Mouse (Mus musculus): Measurements from ENCODE around the gene Cfap73. TPM values are rescaled to one million over a fixed set of nuclear protein-coding genes. Genes with fewer than 3 reads are reported as not detected.
A peak's percentile ranks its signal among the peaks of the same experiment; 100 is the strongest.

Gene Cfap73
- polyA plus RNA-seq, 1 experiment from 2014 or later, result not detected

DNA sequence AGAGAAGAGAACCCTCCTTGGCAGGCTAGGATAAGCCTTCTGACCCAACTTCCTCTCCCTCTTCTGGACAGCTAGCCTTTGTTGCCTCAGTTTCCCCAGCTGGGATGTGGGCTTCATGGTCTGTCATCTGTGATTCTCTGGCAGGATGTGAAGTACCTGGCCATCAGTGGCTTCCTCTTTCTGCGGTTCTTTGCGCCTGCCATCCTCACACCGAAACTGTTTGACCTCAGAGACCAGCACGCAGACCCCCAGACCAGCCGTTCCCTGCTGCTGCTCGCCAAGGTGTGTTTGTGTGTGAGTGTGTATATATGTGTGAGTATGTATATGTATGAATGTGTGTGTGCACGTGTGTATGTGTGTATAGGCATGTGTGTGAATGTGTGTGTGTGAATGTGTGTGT lies 36.1 kb upstream of the Cfap73 start:
- Histone ChIP-seq H3K4me3 (ENCODE audit: low read depth, low read length) (no peak overlapping the region), H3K36me3 (ENCODE audit: control insufficient read depth, insufficient read depth, low read length) (no peaks in the 10 kb centered on the region), H3K27me3 (ENCODE audit: control insufficient read depth, insufficient read depth, low read length) (no peaks in the 10 kb centered on the region), H3K4me2 (no peak overlapping the region), H3K9me3 (ENCODE audit: control insufficient read depth, low read length) (no peaks in the 10 kb centered on the region), H3K9ac (ENCODE audit: low read length) (no peak overlapping the region), H3K4me1 (ENCODE audit: control insufficient read depth, insufficient read depth, low read length) (no peaks in the 10 kb centered on the region), H3K27ac (ENCODE audit: low read depth, low read length) (no peak overlapping the region)
- ATAC-seq (ENCODE audit: low FRiP score), result no peak
- WGBS, result 86% methylated on average over 7 of the region's 7 CpGs
- DNase-seq (ENCODE audit: low spot score, missing footprints), result no peak

DNA sequence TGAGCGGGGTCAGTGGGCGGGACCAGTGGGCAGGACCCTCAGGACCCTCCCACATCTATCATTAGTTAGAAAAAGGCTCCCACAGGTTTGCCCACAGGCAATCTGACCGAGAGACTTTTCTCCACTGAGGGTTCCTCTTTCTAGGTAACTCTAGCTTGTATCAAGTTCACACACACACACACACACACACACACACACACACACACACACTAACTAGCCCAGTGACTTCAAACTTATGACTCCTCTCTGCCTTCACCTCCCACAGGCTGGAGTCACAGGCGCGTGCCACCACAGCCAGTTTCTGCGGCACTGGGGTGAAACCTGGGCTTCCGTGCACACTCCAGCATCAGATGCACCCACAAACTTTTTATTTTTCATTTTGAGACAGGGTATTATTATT lies 34.7 kb upstream of the Cfap73 start:
- Histone ChIP-seq H3K4me1 (ENCODE audit: control insufficient read depth, insufficient read depth, low read length) (no peaks in the 10 kb centered on the region), H3K9me3 (ENCODE audit: control insufficient read depth, low read length) (no peaks in the 10 kb centered on the region), H3K9ac (ENCODE audit: low read length) (no peak overlapping the region), H3K4me2 (no peak overlapping the region), H3K27me3 (ENCODE audit: control insufficient read depth, insufficient read depth, low read length) (no peaks in the 10 kb centered on the region), H3K4me3 (ENCODE audit: low read depth, low read length) (no peak overlapping the region), H3K36me3 (ENCODE audit: control insufficient read depth, insufficient read depth, low read length) (no peaks in the 10 kb centered on the region), H3K27ac (ENCODE audit: low read depth, low read length) (no peak overlapping the region)
- DNase-seq (ENCODE audit: low spot score, missing footprints), result no peak
- ATAC-seq (ENCODE audit: low FRiP score), result no peak
- WGBS, result 72% methylated on average over 7 of the region's 7 CpGs

DNA sequence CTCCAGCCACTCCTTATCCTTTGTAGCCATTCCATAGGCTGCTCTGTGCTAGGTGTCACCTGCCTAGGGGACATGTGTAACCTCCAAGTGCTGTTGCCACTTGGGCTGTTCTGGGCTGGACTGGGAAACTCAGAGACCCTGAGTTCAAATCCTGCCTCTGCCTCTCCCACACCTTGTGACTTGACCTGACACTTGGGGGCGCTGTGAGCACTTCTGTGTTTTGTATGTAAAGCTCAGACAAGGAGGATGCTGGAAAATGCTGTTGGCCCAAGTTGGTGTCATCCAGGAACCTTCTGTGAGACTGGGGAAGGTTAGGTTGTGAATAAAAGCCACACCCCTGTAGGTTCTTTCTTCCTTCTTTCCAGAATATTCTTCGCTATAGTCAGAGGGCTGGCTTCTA lies 30.9 kb upstream of the Cfap73 start:
- no peaks in the 10 kb centered on the region for H3K36me3 ChIP-seq (ENCODE audit: control insufficient read depth, insufficient read depth, low read length)
- DNase-seq (ENCODE audit: low spot score, missing footprints), result no peak
- H3K27ac ChIP-seq (ENCODE audit: low read depth, low read length), result no peak overlapping the region
- H3K9me3 ChIP-seq (ENCODE audit: control insufficient read depth, low read length), result no peaks in the 10 kb centered on the region
- no peaks in the 10 kb centered on the region for H3K4me1 ChIP-seq (ENCODE audit: control insufficient read depth, insufficient read depth, low read length)
- H3K4me3 ChIP-seq (ENCODE audit: low read depth, low read length), result no peak overlapping the region
- H3K9ac ChIP-seq (ENCODE audit: low read length), result no peak overlapping the region
- 61% methylated on average over 2 of the region's 2 CpGs for WGBS
- H3K4me2 ChIP-seq, result no peak overlapping the region
- H3K27me3 ChIP-seq (ENCODE audit: control insufficient read depth, insufficient read depth, low read length), result no peaks in the 10 kb centered on the region
- no peak for ATAC-seq (ENCODE audit: low FRiP score)

DNA sequence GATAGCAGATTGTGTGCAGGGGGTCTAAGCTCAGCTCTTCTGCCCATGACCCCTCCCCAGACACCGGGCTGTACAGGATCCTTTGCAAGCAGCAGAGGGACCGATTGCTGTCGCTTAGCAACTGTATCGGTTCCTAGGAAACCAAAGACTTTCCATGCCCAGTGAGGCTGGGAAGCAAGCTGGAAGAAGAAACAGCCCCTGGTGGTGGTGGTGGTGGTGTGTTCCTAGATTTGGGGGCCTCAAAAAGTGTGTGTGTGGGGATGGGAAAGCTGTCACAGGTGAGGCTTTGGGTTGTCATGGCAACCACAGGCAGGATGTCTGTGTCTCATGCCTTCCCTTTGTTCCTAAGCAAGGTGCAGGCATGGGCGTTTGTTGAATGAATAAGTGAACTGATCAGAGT lies 26.8 kb upstream of the Cfap73 start:
- H3K4me1 ChIP-seq (ENCODE audit: control insufficient read depth, insufficient read depth, low read length), result no peaks in the 10 kb centered on the region
- DNase-seq (ENCODE audit: low spot score, missing footprints) (no peak), ATAC-seq (ENCODE audit: low FRiP score) (no peak)
- H3K4me2 ChIP-seq, result no peak overlapping the region
- 42% methylated on average over 5 of the region's 5 CpGs for WGBS
- no peak overlapping the region for H3K27ac ChIP-seq (ENCODE audit: low read depth, low read length)
- H3K9me3 ChIP-seq (ENCODE audit: control insufficient read depth, low read length), result no peaks in the 10 kb centered on the region
- H3K27me3 ChIP-seq (ENCODE audit: control insufficient read depth, insufficient read depth, low read length), result no peaks in the 10 kb centered on the region
- no peak overlapping the region for H3K9ac ChIP-seq (ENCODE audit: low read length)
- H3K36me3 ChIP-seq (ENCODE audit: control insufficient read depth, insufficient read depth, low read length), result no peaks in the 10 kb centered on the region
- no peak overlapping the region for H3K4me3 ChIP-seq (ENCODE audit: low read depth, low read length)

DNA sequence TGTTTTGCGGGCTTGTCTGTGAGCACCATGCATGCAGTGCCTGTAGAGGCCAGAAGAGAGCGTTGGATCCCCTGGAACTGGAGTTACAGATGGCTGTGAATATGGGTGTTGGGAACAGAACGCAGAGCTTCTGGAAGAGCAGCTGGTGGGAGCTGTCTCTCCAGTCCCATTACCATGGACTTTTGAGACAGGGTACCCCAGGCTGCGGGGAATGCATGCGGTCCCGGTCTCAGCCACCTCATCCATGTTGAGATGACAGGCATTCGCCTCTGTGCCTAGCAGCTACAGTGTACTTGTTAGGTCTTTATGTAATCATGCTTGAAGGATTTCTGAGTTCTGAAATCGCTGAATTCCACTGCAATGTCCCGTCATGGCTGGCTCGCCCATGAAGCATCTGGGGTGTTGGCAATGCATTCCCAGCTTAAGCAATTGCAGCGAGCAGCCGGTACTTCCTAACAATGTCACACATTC lies 22.3 kb upstream of the Cfap73 start:
- Histone ChIP-seq H3K4me1 (ENCODE audit: control insufficient read depth, insufficient read depth, low read length) (no peaks in the 10 kb centered on the region), H3K27ac (ENCODE audit: low read depth, low read length) (no peak overlapping the region), H3K27me3 (ENCODE audit: control insufficient read depth, insufficient read depth, low read length) (no peaks in the 10 kb centered on the region), H3K36me3 (ENCODE audit: control insufficient read depth, insufficient read depth, low read length) (no peaks in the 10 kb centered on the region), H3K4me2 (no peak overlapping the region), H3K9ac (ENCODE audit: low read length) (no peak overlapping the region), H3K9me3 (ENCODE audit: control insufficient read depth, low read length) (no peaks in the 10 kb centered on the region), H3K4me3 (ENCODE audit: low read depth, low read length) (no peak overlapping the region)
- 85% methylated on average over 12 of the region's 12 CpGs for WGBS
- peak; percentile 19 for DNase-seq (ENCODE audit: low spot score, missing footprints)
- no peak for ATAC-seq (ENCODE audit: low FRiP score)

DNA sequence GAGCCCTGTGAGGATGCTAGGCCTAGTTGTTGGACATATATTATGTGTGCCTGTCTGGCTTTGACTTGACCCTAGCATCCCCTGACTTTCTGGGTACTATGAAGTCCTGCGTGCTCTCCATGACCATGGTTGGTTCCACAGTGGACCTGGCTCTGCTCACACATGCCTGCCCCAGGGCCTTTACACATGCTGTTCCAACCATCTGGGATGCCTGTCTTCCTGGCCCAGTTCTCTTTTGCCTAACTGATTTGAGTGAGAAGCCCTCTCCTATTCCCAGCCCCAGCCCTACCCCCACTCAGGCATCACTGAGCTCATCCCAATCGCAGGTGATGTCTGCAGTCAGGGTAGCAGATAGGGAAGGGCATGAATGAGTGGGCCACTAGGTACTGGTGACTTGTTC lies 19.8 kb upstream of the Cfap73 start:
- H3K4me3 ChIP-seq (ENCODE audit: low read depth, low read length), result no peak overlapping the region
- H3K36me3 ChIP-seq (ENCODE audit: control insufficient read depth, insufficient read depth, low read length), result no peaks in the 10 kb centered on the region
- H3K9ac ChIP-seq (ENCODE audit: low read length), result no peak overlapping the region
- peaks cover 3% of the 10 kb centered on the region for H3K4me1 ChIP-seq (ENCODE audit: control insufficient read depth, insufficient read depth, low read length)
- 90% methylated on average over 2 of the region's 2 CpGs for WGBS
- peaks cover 13% of the 10 kb centered on the region for H3K27me3 ChIP-seq (ENCODE audit: control insufficient read depth, insufficient read depth, low read length)
- DNase-seq (ENCODE audit: low spot score, missing footprints), result peak; percentile 35
- no peaks in the 10 kb centered on the region for H3K9me3 ChIP-seq (ENCODE audit: control insufficient read depth, low read length)
- no peak for ATAC-seq (ENCODE audit: low FRiP score)
- H3K27ac ChIP-seq (ENCODE audit: low read depth, low read length), result no peak overlapping the region
- H3K4me2 ChIP-seq, result no peak overlapping the region

DNA sequence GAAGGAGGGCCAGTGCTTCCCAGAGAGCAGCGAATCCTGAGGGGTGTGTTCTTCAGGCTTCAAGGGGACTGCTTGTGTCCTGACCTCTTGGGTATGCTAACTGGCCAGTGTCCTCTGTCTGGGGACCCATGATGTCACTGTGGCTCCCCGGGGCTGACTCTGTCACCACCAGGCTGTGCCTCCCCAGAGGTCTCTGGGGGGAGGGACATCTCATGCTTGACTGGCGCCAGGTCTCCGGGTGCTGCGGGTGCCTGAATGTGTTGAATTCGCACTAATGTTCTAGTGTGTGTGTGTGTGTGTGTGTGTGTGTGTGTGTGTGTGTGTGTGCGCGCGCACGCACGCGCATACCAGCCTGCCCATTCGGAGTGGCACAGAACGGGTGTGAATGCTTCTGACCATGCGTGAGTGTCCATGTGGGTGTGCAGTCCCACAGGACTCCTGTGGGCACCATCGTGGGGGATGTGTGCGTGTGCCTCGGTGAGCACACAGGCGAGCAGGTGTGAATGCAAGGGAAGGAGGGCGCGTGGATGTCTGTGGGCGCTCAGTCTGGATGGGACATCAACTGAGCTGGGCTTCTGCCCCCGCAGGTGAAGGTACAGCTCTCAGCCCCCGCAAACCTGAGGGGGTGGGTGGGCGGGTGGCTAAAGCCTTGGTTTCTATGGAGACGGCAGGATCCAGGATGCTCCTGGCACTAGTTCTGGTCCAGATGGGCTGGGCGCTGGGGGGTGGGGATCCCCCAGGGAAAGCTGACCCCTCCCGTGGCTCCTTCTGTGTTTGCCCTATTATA lies 19.1 kb upstream of the Cfap73 start:
- Histone ChIP-seq H3K4me3 (ENCODE audit: low read depth, low read length) (no peak overlapping the region), H3K9me3 (ENCODE audit: control insufficient read depth, low read length) (no peaks in the 10 kb centered on the region), H3K4me2 (no peak overlapping the region), H3K27me3 (ENCODE audit: control insufficient read depth, insufficient read depth, low read length) (peaks cover 17% of the 10 kb centered on the region), H3K9ac (ENCODE audit: low read length) (no peak overlapping the region), H3K4me1 (ENCODE audit: control insufficient read depth, insufficient read depth, low read length) (peaks cover 6% of the 10 kb centered on the region), H3K36me3 (ENCODE audit: control insufficient read depth, insufficient read depth, low read length) (no peaks in the 10 kb centered on the region), H3K27ac (ENCODE audit: low read depth, low read length) (no peak overlapping the region)
- ATAC-seq (ENCODE audit: low FRiP score), result no peak
- peak; percentile 67 for DNase-seq (ENCODE audit: low spot score, missing footprints)
- 82% methylated on average over 28 of the region's 28 CpGs for WGBS

DNA sequence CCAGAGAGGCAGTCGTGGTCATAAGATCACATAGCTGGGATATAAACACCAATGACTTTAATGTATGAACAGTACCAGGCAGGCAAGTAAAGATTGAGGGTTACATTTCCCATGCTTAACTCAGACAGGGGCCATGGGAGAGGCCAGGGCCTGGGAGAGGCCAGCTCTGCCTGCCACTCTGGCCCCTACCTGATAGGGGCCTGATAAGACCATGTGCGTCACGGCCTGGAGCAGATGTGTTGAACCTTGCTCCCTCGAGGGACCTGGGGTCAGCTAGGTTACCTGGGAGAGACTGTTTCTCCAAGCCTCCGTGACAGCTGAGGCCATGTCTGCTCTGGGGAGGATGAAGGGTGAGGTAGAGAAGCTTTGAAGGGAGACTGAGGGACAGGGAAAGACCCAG lies 17.2 kb upstream of the Cfap73 start:
- no peak overlapping the region for H3K4me3 ChIP-seq (ENCODE audit: low read depth, low read length)
- 78% methylated on average over 5 of the region's 5 CpGs for WGBS

DNA sequence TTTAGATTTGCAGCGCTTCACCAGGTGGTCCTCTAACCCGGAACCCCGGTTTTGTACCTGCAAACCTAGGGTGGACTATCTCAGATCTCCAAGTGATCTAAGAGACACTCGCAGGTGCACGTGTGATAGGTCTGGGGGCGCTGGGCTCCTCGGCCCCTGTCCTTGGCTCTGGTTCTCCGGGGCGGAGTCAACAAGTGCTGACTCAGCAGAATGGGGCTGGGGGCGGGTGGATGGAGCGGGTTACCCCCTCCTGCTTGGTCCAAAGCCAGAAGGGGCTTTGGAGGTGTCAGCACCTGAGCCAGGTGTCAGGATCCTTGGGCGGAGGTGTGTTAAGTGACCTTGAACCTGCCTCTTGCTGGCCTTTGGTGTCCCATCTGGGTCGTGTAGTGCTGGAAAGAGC lies 15.9 kb upstream of the Cfap73 start:
- ATAC-seq (ENCODE audit: low FRiP score), result no peak
- 26% methylated on average over 13 of the region's 13 CpGs for WGBS
- Histone ChIP-seq H3K9ac (ENCODE audit: low read length) (no peak overlapping the region), H3K9me3 (ENCODE audit: control insufficient read depth, low read length) (no peaks in the 10 kb centered on the region), H3K36me3 (ENCODE audit: control insufficient read depth, insufficient read depth, low read length) (no peaks in the 10 kb centered on the region), H3K4me3 (ENCODE audit: low read depth, low read length) (no peak overlapping the region), H3K4me1 (ENCODE audit: control insufficient read depth, insufficient read depth, low read length) (peaks cover 6% of the 10 kb centered on the region), H3K27me3 (ENCODE audit: control insufficient read depth, insufficient read depth, low read length) (peaks cover 20% of the 10 kb centered on the region), H3K4me2 (no peak overlapping the region), H3K27ac (ENCODE audit: low read depth, low read length) (no peak overlapping the region)
- DNase-seq (ENCODE audit: low spot score, missing footprints), result no peak

More for the DNA sequence above, 17.2 kb upstream of the Cfap73 start:
- Histone ChIP-seq H3K27me3 (ENCODE audit: control insufficient read depth, insufficient read depth, low read length) (peaks cover 20% of the 10 kb centered on the region), H3K27ac (ENCODE audit: low read depth, low read length) (no peak overlapping the region), H3K36me3 (ENCODE audit: control insufficient read depth, insufficient read depth, low read length) (no peaks in the 10 kb centered on the region), H3K4me1 (ENCODE audit: control insufficient read depth, insufficient read depth, low read length) (peaks cover 6% of the 10 kb centered on the region), H3K9me3 (ENCODE audit: control insufficient read depth, low read length) (no peaks in the 10 kb centered on the region), H3K4me2 (no peak overlapping the region), H3K9ac (ENCODE audit: low read length) (no peak overlapping the region)
- DNase-seq (ENCODE audit: low spot score, missing footprints) (no peak), ATAC-seq (ENCODE audit: low FRiP score) (no peak)

Data from midbrain, embryonic 11.5 days (tissue).